Mouse (Mus musculus): ENCODE data around the gene Adcy5. TPM values are rescaled to one million over a fixed set of nuclear protein-coding genes. Genes with fewer than 3 reads are reported as not detected.

Gene Adcy5
- polyA plus RNA-seq, 1 experiment = 6.8 TPM

DNA sequence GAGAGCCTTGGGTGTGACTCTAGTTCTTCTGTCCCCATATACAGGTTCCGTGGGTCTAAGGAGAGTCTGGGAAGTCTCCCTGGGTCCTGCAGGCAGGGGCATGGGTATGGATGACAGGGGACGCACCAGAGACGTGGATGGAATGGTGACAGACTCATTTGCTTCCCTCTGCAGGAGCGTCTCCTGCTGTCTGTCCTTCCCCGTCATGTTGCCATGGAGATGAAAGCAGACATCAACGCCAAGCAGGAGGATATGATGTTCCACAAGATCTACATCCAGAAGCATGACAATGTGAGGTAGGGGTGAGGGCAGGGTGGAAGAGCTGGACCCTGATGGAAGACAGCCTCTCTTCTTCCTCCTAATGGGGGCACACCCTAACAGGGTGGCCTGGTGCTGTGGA is 98.3 kb downstream of the Adcy5 start:
- H3K4me1 ChIP-seq (replicated peaks; ENCODE audit: control insufficient read depth, insufficient read depth, low read length) = no peaks in the 10 kb centered on the region
- H3K4me3 ChIP-seq (ENCODE audit: control insufficient read depth, insufficient read depth, low read length) = no peak overlapping the region
- no peaks in the 10 kb centered on the region for H3K27me3 ChIP-seq (ENCODE audit: control insufficient read depth, insufficient read depth, low read length)
- no peak for TF ChIP-seq CTCF (IDR thresholded peaks at IDR 0.05; ENCODE audit: borderline replicate concordance, control insufficient read depth, extremely low read depth, insufficient read depth, low read length, poor library complexity)
- TF ChIP-seq POLR2A (IDR thresholded peaks at IDR 0.05; ENCODE audit: control insufficient read depth, extremely low read depth, insufficient read depth, low read length, poor library complexity) = no peak
- no peaks in the 10 kb centered on the region for H3K36me3 ChIP-seq (ENCODE audit: control insufficient read depth, insufficient read depth, low read length)
- DNase-seq = no peak
- no peak overlapping the region for H3K27ac ChIP-seq (ENCODE audit: control insufficient read depth, insufficient read depth, low read length)
- WGBS = 85% methylated on average over 6 of the region's 6 CpGs

DNA sequence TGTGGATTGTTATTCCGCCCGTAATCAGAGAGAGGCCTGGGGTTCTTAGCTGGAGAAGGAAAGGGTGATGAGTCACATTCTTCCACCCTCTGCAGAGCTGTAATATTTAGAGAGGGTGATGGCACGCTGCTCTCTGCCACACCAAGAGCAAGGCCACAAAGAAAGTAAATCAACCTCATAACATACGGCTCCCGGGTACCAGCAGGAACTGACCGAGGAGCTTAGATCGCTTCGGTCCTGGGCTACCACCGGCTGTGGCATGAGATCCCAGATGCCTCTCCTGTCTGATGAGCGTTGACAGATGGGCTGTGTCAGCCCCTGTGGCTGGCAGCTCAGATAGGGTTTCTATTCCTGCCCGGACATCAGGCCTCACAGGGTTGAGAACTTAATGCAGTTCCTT is 101.3 kb downstream of the Adcy5 start:
- no peak overlapping the region for H3K4me3 ChIP-seq (ENCODE audit: control insufficient read depth, insufficient read depth, low read length)
- DNase-seq = no peak
- no peak for TF ChIP-seq POLR2A (IDR thresholded peaks at IDR 0.05; ENCODE audit: control insufficient read depth, extremely low read depth, insufficient read depth, low read length, poor library complexity)
- no peak for TF ChIP-seq CTCF (IDR thresholded peaks at IDR 0.05; ENCODE audit: borderline replicate concordance, control insufficient read depth, extremely low read depth, insufficient read depth, low read length, poor library complexity)

GRCm38 (mm10) chr16:35270353-35270934 is 115.8 kb downstream of the Adcy5 start:
- H3K36me3 ChIP-seq (ENCODE audit: control insufficient read depth, insufficient read depth, low read length) = no peaks in the 10 kb centered on the region
- H3K4me1 ChIP-seq (replicated peaks; ENCODE audit: control insufficient read depth, insufficient read depth, low read length) = no peaks in the 10 kb centered on the region
- DNase-seq = peak; percentile 71
- WGBS = 44% methylated on average over 10 of the region's 10 CpGs
- TF ChIP-seq POLR2A (IDR thresholded peaks at IDR 0.05; ENCODE audit: control insufficient read depth, extremely low read depth, insufficient read depth, low read length, poor library complexity) (no peak), CTCF (IDR thresholded peaks at IDR 0.05; ENCODE audit: borderline replicate concordance, control insufficient read depth, extremely low read depth, insufficient read depth, low read length, poor library complexity) (0 out of 2 replicates have a peak, but pooled peaks have one; percentile 41)
- H3K27me3 ChIP-seq (ENCODE audit: control insufficient read depth, insufficient read depth, low read length) = no peaks in the 10 kb centered on the region
- H3K4me3 ChIP-seq (ENCODE audit: control insufficient read depth, insufficient read depth, low read length) = no peak overlapping the region
- no peak overlapping the region for H3K27ac ChIP-seq (ENCODE audit: control insufficient read depth, insufficient read depth, low read length)

More for the DNA sequence above, 101.3 kb downstream of the Adcy5 start:
- 97% methylated on average over 11 of the region's 11 CpGs for WGBS
- no peaks in the 10 kb centered on the region for H3K36me3 ChIP-seq (ENCODE audit: control insufficient read depth, insufficient read depth, low read length)
- no peak overlapping the region for H3K27ac ChIP-seq (ENCODE audit: control insufficient read depth, insufficient read depth, low read length)
- H3K27me3 ChIP-seq (ENCODE audit: control insufficient read depth, insufficient read depth, low read length) = no peaks in the 10 kb centered on the region
- H3K4me1 ChIP-seq (replicated peaks; ENCODE audit: control insufficient read depth, insufficient read depth, low read length) = no peaks in the 10 kb centered on the region

DNA sequence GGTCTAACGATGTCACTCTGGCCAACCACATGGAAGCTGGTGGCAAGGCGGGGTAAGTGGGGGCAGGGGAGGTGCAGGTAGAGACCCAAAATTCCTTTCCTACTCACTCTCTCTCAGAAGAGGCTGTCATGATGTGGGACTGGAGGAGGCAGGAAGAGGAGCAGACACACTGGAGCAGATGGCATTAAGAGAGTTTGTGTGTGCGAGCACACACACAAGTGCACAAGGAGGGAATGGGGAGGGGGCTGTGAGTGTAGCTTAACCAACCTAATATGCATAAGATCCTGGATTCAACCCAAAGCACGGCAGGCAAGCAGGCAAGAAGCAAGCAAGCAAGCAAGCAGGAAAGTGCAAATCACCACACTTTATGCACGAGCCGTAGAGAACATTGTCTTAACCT is 116.3 kb downstream of the Adcy5 start:
- no peak overlapping the region for H3K4me3 ChIP-seq (ENCODE audit: control insufficient read depth, insufficient read depth, low read length)
- TF ChIP-seq CTCF (IDR thresholded peaks at IDR 0.05; ENCODE audit: borderline replicate concordance, control insufficient read depth, extremely low read depth, insufficient read depth, low read length, poor library complexity) (no peak), POLR2A (IDR thresholded peaks at IDR 0.05; ENCODE audit: control insufficient read depth, extremely low read depth, insufficient read depth, low read length, poor library complexity) (no peak)
- H3K27ac ChIP-seq (ENCODE audit: control insufficient read depth, insufficient read depth, low read length) = no peak overlapping the region
- WGBS = 79% methylated on average over 6 of the region's 6 CpGs
- DNase-seq = no peak
- no peaks in the 10 kb centered on the region for H3K4me1 ChIP-seq (replicated peaks; ENCODE audit: control insufficient read depth, insufficient read depth, low read length)
- no peaks in the 10 kb centered on the region for H3K36me3 ChIP-seq (ENCODE audit: control insufficient read depth, insufficient read depth, low read length)
- H3K27me3 ChIP-seq (ENCODE audit: control insufficient read depth, insufficient read depth, low read length) = no peaks in the 10 kb centered on the region

DNA sequence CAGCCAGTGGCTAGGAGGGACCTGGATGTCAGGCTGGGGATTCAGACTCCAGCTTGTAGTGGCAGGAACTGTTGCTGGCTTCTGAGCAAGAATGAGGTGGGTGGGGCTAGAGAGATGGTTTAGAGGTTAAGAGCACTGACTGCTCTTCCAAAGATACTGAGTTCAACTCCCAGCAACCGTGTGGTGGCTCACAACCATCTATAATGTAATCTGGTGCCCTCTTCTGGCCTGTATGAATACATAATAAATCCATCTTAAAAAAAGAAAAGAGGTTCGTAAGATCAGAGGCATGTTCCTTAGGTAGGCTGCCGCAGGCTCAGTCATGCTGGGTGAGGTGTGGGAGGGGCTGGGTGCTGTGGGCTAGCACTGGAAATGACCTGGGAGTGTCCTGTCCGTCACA is 116.9 kb downstream of the Adcy5 start:
- DNase-seq = no peak
- no peaks in the 10 kb centered on the region for H3K36me3 ChIP-seq (ENCODE audit: control insufficient read depth, insufficient read depth, low read length)
- H3K27me3 ChIP-seq (ENCODE audit: control insufficient read depth, insufficient read depth, low read length) = no peaks in the 10 kb centered on the region
- TF ChIP-seq POLR2A (IDR thresholded peaks at IDR 0.05; ENCODE audit: control insufficient read depth, extremely low read depth, insufficient read depth, low read length, poor library complexity) (no peak), CTCF (IDR thresholded peaks at IDR 0.05; ENCODE audit: borderline replicate concordance, control insufficient read depth, extremely low read depth, insufficient read depth, low read length, poor library complexity) (no peak)
- WGBS = 31% methylated on average over 4 of the region's 4 CpGs
- H3K4me3 ChIP-seq (ENCODE audit: control insufficient read depth, insufficient read depth, low read length) = no peak overlapping the region
- H3K27ac ChIP-seq (ENCODE audit: control insufficient read depth, insufficient read depth, low read length) = no peak overlapping the region
- no peaks in the 10 kb centered on the region for H3K4me1 ChIP-seq (replicated peaks; ENCODE audit: control insufficient read depth, insufficient read depth, low read length)

GRCm38 (mm10) chr16:35272417-35272816 is 117.7 kb downstream of the Adcy5 start:
- WGBS = 58% methylated on average over 4 of the region's 4 CpGs
- Histone ChIP-seq H3K27me3 (ENCODE audit: control insufficient read depth, insufficient read depth, low read length) (no peaks in the 10 kb centered on the region), H3K4me3 (ENCODE audit: control insufficient read depth, insufficient read depth, low read length) (no peak overlapping the region), H3K36me3 (ENCODE audit: control insufficient read depth, insufficient read depth, low read length) (no peaks in the 10 kb centered on the region), H3K4me1 (replicated peaks; ENCODE audit: control insufficient read depth, insufficient read depth, low read length) (no peaks in the 10 kb centered on the region), H3K27ac (ENCODE audit: control insufficient read depth, insufficient read depth, low read length) (no peak overlapping the region)
- no peak for DNase-seq
- TF ChIP-seq CTCF (IDR thresholded peaks at IDR 0.05; ENCODE audit: borderline replicate concordance, control insufficient read depth, extremely low read depth, insufficient read depth, low read length, poor library complexity) (no peak), POLR2A (IDR thresholded peaks at IDR 0.05; ENCODE audit: control insufficient read depth, extremely low read depth, insufficient read depth, low read length, poor library complexity) (no peak)

GRCm38 (mm10) chr16:35278166-35278565 is 123.5 kb downstream of the Adcy5 start:
- WGBS = 81% methylated on average over 6 of the region's 6 CpGs
- no peak for TF ChIP-seq CTCF (IDR thresholded peaks at IDR 0.05; ENCODE audit: borderline replicate concordance, control insufficient read depth, extremely low read depth, insufficient read depth, low read length, poor library complexity)
- no peak for TF ChIP-seq POLR2A (IDR thresholded peaks at IDR 0.05; ENCODE audit: control insufficient read depth, extremely low read depth, insufficient read depth, low read length, poor library complexity)

More at GRCm38 (mm10) chr16:35278166-35278565, 123.5 kb downstream of the Adcy5 start:
- no peak for DNase-seq
- H3K27me3 ChIP-seq (ENCODE audit: control insufficient read depth, insufficient read depth, low read length) = no peaks in the 10 kb centered on the region
- no peak overlapping the region for H3K4me3 ChIP-seq (ENCODE audit: control insufficient read depth, insufficient read depth, low read length)
- H3K27ac ChIP-seq (ENCODE audit: control insufficient read depth, insufficient read depth, low read length) = no peak overlapping the region
- H3K36me3 ChIP-seq (ENCODE audit: control insufficient read depth, insufficient read depth, low read length) = no peaks in the 10 kb centered on the region
- H3K4me1 ChIP-seq (replicated peaks; ENCODE audit: control insufficient read depth, insufficient read depth, low read length) = no peaks in the 10 kb centered on the region

Measured in thymus, adult 2 months (tissue).